Mouse (Mus musculus) CH12.LX (cell line): ENCODE data around the gene Rasa3.

Experiments
- CHD1 ChIP-seq: IDR thresholded peaks from 2 replicates; pipeline ENCODE4 v1.6.1; 2012; ENCODE audit warnings: low read depth, low read length, improper control_type of control experiment, inconsistent platforms
- CHD2 ChIP-seq: IDR thresholded peaks from 2 replicates; pipeline ENCODE4 v1.6.1; 2011; ENCODE audit warnings: low read length, improper control_type of control experiment
- CTCF ChIP-seq, 2 experiments: IDR thresholded peaks in 1 of 2; conservative IDR thresholded peaks in 1 of 2; 2 replicates each; pipeline ENCODE4 v1.5.1; 2011 to 2012; ENCODE audit warnings: low read depth in 2 of 2, low read length in 2 of 2, improper control_type of control experiment in 1 of 2, inconsistent platforms in 1 of 2, mild to moderate bottlenecking in 1 of 2, moderate library complexity in 1 of 2
- HCFC1 ChIP-seq: IDR thresholded peaks from 2 replicates; pipeline ENCODE4 v1.6.1; 2012; ENCODE audit warnings: low read depth, mild to moderate bottlenecking, inconsistent platforms, low read length, improper control_type of control experiment
- MYC ChIP-seq: IDR thresholded peaks from 2 replicates; pipeline ENCODE4 v1.6.1; 2011; ENCODE audit warnings: low read depth, mild to moderate bottlenecking, improper control_type of control experiment, low read length
- POLR2A ChIP-seq: IDR thresholded peaks from 2 replicates; pipeline ENCODE4 v1.6.1; 2011; ENCODE audit warnings: low read depth, mild to moderate bottlenecking, improper control_type of control experiment, low read length
- RCOR1 ChIP-seq: conservative IDR thresholded peaks from 2 replicates; pipeline ENCODE4 v1.6.1; 2012; ENCODE audit warnings: low read depth, mild to moderate bottlenecking, inconsistent platforms, low read length, improper control_type of control experiment
- USF1 ChIP-seq: IDR thresholded peaks from 2 replicates; pipeline ENCODE4 v1.6.1; 2014; ENCODE audit warnings: low read depth, mild to moderate bottlenecking, inconsistent platforms, low read length, improper control_type of control experiment

- no peak for TF ChIP-seq POLR2A
- TF ChIP-seq CTCF (conservative IDR thresholded peaks at IDR 0.05 in 1 of 2, IDR thresholded peaks at IDR 0.05 in 1 of 2; ENCODE audit: low read depth in 2 of 2, low read length in 2 of 2), result peak in 1 of 2 experiments; percentile 78; a peak in 2 of 4 replicates
- no peak for TF ChIP-seq CHD1
- no peak for TF ChIP-seq RCOR1
- TF ChIP-seq MYC, result no peak
- TF ChIP-seq CHD2, result no peak
- TF ChIP-seq HCFC1, result no peak
- no peak for TF ChIP-seq USF1
Measured at GRCm38 (mm10) chr8:13595861-13596260, 81.5 kb downstream of the Rasa3 start.
